Mouse (Mus musculus) lung, postnatal 14 days (tissue): Measurements from ENCODE around the gene Phf8.
"Not testable (repeated sequence)": the region's sequence is repeated elsewhere in the genome, so short reads cannot be mapped to it uniquely, and the experiment has no call there.

ENCODE experiments used
- DNase-seq: peaks from one replicate; pipeline ENCODE4 v3.0.0; 2021

The Phf8 gene

DNA sequence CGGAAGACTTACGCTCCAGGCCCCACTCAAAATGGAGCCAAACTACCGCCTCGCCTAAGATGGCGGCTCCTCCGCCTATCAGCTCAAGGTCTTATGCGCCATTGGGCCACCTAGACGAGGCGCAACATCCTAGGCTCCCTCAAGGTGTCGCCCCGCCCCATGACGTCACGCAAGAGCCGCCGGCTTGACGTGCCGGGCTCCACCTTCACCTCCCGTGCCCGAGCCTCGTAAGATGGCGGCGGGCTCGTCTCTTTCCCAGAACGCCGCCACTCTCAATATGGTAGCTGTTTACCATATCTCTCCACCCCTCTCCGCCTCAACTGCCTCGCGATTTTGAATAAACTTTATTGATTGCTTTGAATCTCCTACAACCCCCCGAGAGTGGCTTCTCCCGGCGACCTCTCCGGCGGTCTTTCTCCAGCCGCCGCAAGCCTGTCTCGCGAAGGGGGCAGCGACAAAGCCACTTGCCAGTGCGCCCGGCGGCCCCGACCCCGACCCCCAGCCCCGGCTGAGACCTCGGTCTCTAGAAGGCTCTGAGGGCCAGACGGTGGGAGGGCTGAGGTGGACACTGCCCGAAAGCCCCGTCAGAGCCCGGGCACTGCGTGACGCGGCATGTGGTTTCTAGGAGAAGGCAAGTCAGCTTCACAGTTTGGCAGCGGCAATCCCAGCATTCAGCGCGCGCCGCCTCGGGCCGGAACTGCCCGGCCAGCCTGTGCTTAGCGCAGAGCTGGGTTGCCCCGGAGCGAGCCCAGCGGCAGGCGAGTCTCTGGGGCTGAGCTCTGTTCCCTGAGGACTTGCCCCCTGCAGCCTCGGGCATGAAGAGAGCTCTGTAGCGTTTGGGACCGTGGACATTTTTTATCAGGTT is at the start of gene Phf8:
TSS of gene Phf8 (plus strand) at position 215 of the 865 bp plus-strand sequence.
- DNase-seq, result peak; percentile 96

DNA sequence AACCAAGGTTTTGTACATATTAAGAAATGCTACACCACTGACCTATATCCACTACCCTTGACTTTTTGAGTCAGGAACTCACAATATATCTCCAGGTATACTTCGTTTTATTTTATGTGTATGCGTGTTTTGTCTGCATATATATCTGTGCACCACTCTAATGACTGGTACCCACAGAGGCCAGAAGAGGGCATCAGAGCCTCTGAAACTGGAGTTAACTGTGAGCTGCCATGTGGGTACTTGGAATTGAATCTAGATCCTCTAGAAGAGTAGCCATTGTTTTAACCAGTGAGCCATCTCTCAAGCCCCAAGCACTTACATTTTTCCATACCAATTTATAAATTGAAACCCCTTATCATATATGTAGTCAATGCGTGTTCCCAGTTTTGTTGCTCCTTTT is 32.3 kb upstream of the Phf8 start:
- DNase-seq, result no peak

DNA sequence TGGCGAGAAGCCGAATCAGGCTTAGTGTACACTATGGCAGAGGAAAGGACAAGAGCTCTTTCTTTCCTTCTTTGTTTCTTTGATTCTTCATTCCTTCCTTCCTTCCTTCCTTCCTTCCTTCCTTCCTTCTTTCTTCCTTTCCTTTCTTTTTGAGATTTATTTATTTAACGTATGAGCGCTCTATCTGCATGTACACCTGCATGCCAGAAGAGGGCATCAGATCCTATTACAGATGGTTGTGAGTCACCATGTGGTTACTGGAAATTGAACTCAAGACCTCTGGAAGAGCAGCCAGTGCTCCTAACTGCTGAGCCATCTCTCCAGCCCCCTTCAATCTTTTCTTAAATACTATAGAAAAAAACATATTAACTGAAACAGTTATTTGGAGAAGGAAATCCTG is 27.2 kb upstream of the Phf8 start:
- not testable (repeated sequence) for DNase-seq

DNA sequence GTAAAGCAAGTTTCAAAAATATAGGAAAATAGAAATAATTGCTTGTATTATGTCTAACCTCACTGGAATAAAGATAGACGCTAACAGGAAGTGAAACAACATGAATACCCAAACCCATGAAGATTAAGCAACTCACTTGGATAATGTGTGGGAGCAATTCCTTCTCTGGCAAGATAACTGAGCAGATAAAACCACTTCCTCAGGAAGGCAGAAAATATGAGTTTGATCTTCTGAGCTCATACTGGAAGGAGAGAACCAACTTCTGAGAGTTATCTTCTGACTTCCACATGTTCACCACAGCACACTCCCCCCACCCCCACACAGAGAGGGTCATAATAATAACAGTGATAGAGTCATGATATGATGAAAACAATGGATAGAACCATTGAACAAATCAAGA is 23.9 kb upstream of the Phf8 start:
- DNase-seq, result no peak

DNA sequence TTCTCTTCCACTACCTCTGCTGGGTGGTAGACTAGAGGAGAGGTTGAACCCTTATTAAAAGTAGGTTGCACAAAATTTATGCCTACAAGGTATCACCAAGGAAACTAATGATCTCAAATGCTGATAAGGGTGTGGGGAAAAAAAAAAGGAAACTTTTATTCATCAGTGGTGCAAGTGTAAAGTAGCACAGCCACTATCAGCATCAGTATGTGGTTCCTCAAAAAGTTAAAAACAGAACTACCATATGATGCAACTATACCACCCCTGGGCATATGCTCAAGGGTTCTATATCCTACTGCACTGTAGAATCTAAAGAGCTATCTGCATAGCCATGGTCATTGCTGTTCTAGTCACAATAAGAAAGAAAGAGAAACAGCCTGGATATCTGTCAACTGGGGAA is 11.9 kb upstream of the Phf8 start:
- no peak for DNase-seq

DNA sequence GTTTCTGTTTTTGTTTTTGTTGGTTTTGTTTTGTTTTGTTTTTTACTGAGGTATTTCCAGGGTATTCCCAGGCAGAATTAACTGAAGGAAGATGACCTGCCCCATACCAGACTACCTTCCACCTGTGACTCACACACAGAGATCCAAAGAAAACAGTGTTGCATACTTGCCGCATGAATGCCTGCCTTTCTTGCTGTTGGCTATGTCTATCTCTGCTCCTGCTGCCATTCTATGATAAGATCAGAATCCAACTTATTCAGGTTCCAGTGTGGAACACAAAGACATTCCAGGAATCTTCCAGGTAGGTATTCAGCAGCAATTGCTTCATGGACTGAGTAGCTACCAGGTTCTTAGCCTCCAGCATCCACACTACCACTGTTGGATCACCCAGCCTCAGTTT is 10.6 kb upstream of the Phf8 start:
- no peak for DNase-seq

DNA sequence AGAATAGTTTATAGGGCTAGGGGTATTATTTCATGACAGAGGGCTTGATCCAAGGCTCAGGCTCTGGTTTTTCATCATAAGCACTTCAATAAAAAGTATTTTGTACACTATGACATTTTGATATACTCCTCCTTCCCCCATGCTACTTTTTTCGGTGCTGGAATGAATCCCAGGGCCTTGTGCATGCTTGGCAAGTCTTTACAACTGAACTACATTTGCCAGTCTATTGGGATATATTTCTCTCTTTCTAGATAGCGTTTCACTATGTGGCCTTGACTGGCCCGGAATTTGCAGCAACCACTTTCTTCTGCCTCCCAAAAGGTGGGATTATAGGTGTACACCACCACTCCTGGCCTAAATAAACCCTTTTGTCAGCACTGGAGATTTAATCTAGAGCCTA is 7.4 kb upstream of the Phf8 start:
- no peak for DNase-seq

DNA sequence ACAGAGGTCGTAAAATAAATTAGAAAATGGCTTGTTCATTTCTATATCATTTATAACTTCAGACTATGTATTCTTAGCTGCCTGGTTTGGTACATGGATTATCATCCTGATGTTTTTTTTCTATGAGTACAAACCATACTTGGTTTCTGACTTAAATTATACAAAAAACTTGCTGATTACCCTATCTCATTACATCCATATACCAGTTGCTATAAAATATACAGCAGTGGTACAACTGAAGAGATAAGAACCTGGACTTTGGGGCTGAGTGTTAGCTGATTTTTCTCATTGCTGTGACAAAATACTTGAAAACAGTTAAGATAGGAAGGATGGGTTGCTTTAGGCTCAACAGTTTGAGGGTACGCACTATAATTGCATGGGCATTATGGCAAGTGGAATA is 6.8 kb upstream of the Phf8 start:
- no peak for DNase-seq

DNA sequence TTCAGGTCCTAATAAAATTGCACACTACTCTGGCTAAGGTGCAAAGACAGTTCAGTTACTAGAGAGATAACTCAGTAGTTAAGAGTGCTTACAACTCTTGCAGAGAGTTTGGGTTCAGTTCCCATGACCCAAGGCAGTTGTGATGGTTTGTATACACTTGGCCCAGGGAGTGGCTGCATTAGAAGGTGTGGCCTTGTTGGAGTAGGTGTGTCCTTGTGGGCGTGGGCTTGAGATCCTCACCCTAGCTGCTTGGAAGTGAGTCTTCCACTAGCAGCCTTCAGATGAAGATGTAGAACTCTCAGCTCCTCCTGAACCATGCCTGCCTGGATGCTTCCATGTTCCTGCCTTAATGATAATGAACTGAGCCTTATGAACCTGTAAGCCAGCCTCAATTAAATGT is 2.3 kb upstream of the Phf8 start:
- DNase-seq, result no peak

DNA sequence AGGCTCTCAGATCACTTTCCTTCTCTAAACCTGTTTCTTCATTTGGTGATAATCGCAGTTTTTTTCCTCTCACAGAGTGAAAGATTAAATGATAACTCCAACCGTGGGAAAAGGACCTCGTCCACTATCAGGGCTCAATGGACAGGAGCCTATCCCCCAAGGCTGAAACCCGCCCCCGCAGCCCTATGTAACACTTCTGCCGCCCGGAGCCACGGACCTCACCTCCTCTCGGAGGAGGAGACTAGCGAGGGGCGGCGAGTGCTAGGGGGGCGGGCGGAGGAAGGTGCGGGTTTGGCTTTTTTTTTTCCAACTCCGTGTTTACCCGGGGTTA is 380 bp upstream of the Phf8 start:
- no peak for DNase-seq

DNA sequence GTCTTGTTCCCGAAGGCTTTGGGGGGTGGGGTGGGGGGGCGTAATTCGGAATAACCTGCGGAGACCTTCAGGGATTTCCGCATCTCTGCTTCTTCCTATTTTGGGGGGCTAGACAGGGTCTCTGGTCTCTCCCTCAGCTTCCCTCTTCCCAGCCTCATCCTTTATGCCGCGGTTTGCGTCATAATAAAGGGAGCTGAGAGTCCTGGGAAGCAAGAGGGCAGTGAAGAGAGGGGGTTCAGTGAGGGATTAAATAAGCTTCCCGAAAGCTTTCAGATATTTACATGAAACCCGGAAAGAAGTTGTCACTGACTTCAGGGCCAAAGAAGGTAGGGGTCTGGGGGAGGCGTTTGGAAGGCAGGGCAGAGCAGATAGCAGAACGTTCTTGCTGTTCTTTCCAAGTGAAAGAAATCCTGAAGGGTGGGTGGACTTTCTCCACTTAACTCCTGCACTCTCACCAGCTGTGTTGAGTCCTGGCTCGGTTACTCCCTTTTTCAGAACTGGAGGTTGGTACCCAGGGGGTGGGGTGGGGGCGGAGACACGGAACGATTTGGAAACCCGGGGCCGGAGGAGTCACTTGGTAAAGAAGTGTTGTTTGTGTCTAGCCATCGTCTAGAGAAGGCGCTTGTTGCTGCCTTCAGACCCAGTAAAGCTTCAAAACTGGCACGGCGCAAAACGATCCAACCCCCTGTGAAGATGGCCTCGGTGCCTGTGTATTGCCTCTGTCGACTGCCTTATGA is 1.5 kb downstream of the Phf8 start:
- peak; percentile 23 for DNase-seq

DNA sequence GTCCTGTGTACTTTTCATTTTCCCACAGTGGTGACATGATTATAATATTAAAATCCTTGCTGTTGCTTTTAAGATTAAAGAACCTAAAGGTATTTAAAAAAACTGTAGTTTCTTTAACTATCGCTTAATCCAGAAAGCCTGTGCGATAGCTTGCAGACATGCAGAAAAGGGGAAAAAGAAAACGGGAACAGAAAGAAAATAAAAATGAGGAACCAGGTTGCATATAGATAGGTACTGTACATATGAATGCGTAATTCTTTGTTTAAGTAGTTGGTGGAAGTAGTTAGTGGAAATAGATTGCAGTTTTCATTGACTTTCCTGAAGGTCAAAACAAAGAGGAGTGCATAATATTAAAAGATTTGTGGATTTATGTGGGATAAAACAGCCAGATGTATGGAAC is 32.9 kb downstream of the Phf8 start:
- DNase-seq, result no peak

DNA sequence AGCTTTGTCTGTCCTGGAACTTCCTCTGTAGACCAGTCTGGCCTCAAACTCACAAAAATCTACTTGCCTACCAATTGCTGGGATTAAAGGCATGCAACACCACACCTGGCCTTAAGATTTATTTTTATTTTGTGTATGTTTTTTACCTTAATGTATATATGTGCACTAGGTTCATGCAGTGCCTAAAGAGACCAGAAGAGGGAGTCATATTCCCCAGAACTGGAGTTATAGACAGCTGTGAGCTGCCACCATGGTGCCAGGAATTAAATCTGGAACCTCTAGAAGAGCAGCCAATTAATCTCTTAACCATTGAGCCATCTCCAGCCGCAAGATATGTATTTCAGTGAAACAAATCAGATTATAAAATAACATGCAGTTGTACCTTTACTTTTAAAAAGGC is 54.7 kb downstream of the Phf8 start:
- no peak for DNase-seq

DNA sequence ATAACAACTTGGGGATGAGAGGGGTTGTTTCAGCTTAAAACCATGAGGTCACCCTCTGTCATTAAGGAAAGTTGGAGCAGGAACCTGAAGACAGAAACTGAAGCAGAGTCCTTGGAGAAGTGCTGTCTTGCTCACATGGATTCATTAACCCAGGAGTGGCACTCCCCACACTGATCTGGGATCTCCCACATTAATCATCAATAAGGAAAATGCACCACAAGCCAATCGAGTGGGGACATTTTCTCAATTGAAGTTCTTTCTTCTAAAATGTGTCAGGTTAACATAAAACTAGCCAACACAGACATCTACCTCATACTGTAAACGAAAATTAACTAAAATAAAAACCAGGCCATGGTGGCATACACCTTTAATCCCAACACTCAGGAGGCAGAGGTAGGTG is 122.9 kb downstream of the Phf8 start:
- DNase-seq, result no peak

DNA sequence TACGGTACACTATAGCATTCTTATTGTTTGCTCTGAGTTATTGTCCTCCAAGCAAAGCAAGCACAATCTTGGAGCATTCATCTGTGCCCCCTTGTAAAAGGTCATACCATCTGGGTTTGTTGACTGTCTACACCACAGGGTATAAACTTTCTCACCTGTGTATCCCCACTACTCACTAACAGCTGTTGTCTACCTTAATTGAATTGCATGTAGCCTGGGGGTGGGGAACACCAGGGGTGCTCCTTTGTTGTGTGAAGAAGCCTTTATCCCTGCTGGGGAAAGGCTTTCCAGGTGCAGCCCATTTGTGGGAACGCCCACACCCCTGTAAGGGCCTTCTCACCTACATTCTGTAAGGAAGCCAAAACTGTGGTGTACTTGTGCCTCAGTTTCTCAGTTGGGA is 133.3 kb downstream of the Phf8 start:
- DNase-seq, result no peak

DNA sequence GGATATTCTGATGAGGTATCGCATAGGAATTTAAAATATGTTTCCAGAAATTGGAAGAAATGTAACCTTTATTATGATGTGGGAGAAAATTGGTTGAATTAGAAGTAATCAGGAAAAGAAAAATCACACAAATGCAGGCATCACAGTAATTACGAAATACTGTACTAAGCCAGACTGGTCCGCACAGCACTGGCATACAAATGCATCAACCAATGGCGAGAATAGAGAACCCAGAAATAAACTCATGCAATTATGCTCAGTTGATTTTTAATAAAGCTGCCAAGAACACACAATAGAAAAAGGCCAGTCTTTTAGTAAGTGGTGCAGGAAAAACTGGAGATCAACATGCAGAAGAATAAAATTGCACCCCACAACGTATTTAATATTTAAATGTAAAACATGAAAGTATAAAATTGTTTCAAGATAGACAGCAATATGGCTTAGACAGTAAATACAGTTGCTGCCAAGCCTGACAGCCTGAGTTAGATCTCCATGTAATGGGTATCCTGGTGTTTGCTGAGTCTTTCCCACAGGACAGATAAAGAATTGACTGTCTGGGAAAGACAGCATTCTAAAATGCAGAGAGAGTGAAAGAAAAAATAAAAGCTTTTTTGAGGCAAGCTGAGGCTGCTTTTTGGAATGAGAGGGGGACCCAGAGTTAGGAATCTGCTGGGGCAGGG is 154.2 kb downstream of the Phf8 start:
- no peak for DNase-seq
